Mouse (Mus musculus) heart, embryonic 13.5 days (tissue): Measurements from ENCODE around the gene Ocel1. TPM values are rescaled to one million over a fixed set of nuclear protein-coding genes. Genes with fewer than 3 reads are reported as not detected.
"Not testable (repeated sequence)": the region's sequence is repeated elsewhere in the genome, so short reads cannot be mapped to it uniquely, and the experiment has no call there.

Experiments used
- ATAC-seq: fragments of 200-750 bp; cut with Nextera tagmentation; 2 replicates; pipeline ENCODE4 v1.8.0; 2017; ENCODE audit warnings: moderate TSS enrichment; ENCODE audit not compliant: insufficient number of reproducible peaks, low FRiP score, low TSS enrichment; ENCODE audit errors: extremely low read depth
- H3K27ac ChIP-seq: fragments of 300-500 bp; sonication (generic); replicated peaks from 2 replicates; pipeline ENCODE4 v1.5.1; 2015; ENCODE audit warnings: moderate library complexity, mild to moderate bottlenecking, inconsistent platforms
- H3K27me3 ChIP-seq: fragments of 300-500 bp; sonication (generic); replicated peaks from 2 replicates; pipeline ENCODE4 v1.6.1; 2015; ENCODE audit warnings: mild to moderate bottlenecking, inconsistent platforms
- H3K36me3 ChIP-seq: fragments of 300-500 bp; sonication (generic); 2 replicates; pipeline ENCODE4 v1.6.1; 2015; ENCODE audit warnings: mild to moderate bottlenecking, inconsistent platforms
- H3K4me1 ChIP-seq: fragments of 300-500 bp; sonication (generic); 2 replicates; pipeline ENCODE4 v1.6.1; 2015; ENCODE audit warnings: inconsistent platforms
- H3K4me2 ChIP-seq: fragments of 300-500 bp; sonication (generic); 2 replicates; pipeline ENCODE4 v1.6.1; 2015; ENCODE audit warnings: inconsistent platforms, mild to moderate bottlenecking, moderate library complexity
- H3K4me3 ChIP-seq: fragments of 300-500 bp; sonication (generic); 2 replicates; pipeline ENCODE4 v1.5.1; 2015; ENCODE audit warnings: moderate library complexity, mild to moderate bottlenecking, inconsistent platforms
- H3K9ac ChIP-seq: fragments of 300-500 bp; sonication (generic); 2 replicates; pipeline ENCODE4 v1.6.1; 2015; ENCODE audit warnings: inconsistent platforms, mild to moderate bottlenecking, moderate library complexity
- H3K9me3 ChIP-seq: fragments of 300-500 bp; sonication (generic); 2 replicates; pipeline ENCODE4 v1.6.1; 2016; ENCODE audit warnings: inconsistent platforms
- WGBS: fragments of 180-500 bp; shearing (Covaris S2); methylation state at CpG from one replicate; pipeline ENCODE4 v1.1.7; 2015; ENCODE audit warnings: mixed read lengths; 5-methylcytosine and 5-hydroxymethylcytosine counted together
- polyA plus RNA-seq: library from polyadenylated mRNA; unstranded; fragments of >200 nt; fragmentation: Nextera tagmentation; extraction: Ambion mirVana; gene quantifications from 2 replicates; pipeline ENCODE4 v1.2.1, GENCODE M21; 2015

Ocel1 gene
- 4.3 and 4.4 TPM in 2 replicates for polyA plus RNA-seq

- Histone ChIP-seq H3K9ac (peak within 1 kb of the TSS; percentile 74), H3K27ac (peak within 1 kb of the TSS; percentile 78), H3K4me1 (peaks cover 56% of the 10 kb centered on the region), H3K4me2 (peak within 1 kb of the TSS; percentile 72), H3K9me3 (no peaks in the 10 kb centered on the region), H3K27me3 (no peaks in the 10 kb centered on the region), H3K36me3 (peaks cover 51% of the 10 kb centered on the region), H3K4me3 (peak within 1 kb of the TSS; percentile 66)
- peak; percentile 85 for ATAC-seq
- 1% methylated on average over 68 of the region's 68 CpGs for WGBS
Observed at GRCm38 (mm10) chr8:71371236-71371848, at the start of gene Ocel1. Ocel1 (plus strand) TSS chr8:71371298.

GRCm38 (mm10) chr8:71322939-71323338 is 48.2 kb upstream of the Ocel1 start:
- no peak overlapping the region for H3K4me2 ChIP-seq
- no peak overlapping the region for H3K27ac ChIP-seq
- WGBS = 81% methylated on average over 3 of the region's 3 CpGs
- no peak for ATAC-seq
- no peaks in the 10 kb centered on the region for H3K27me3 ChIP-seq
- no peaks in the 10 kb centered on the region for H3K9me3 ChIP-seq
- H3K4me3 ChIP-seq = no peak overlapping the region
- no peaks in the 10 kb centered on the region for H3K4me1 ChIP-seq
- H3K9ac ChIP-seq = no peak overlapping the region
- peaks cover 83% of the 10 kb centered on the region for H3K36me3 ChIP-seq

DNA sequence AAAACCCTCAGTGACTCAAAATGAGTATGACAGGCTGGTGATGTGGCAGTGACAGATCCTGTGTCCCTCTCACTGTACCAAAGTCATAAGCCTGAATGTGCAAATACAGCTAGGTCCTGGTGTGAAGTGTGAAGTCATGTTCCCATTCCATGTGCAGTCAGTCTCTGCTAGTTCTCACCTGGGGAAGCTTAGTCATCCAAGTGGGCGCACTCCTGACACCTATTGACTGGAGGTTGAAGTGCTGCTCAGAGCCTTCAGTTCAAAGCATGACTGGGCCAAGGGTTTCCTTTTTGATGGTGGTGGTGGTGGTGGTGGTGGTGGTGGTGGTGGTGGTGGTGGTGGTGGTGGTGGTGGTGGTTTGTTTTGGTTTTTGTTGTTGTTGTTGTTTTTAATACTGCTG is 46.2 kb upstream of the Ocel1 start:
- H3K27me3 ChIP-seq = no peaks in the 10 kb centered on the region
- no peak for ATAC-seq
- WGBS = 78% methylated on average over 1 of the region's 1 CpGs
- no peak overlapping the region for H3K9ac ChIP-seq
- peaks cover 90% of the 10 kb centered on the region for H3K36me3 ChIP-seq
- no peak overlapping the region for H3K4me2 ChIP-seq
- H3K9me3 ChIP-seq = no peaks in the 10 kb centered on the region
- H3K4me1 ChIP-seq = no peaks in the 10 kb centered on the region
- no peak overlapping the region for H3K4me3 ChIP-seq
- no peak overlapping the region for H3K27ac ChIP-seq

GRCm38 (mm10) chr8:71337834-71338233 is 33.3 kb upstream of the Ocel1 start:
- not testable (repeated sequence) for H3K4me2 ChIP-seq, H3K9ac ChIP-seq, H3K9me3 ChIP-seq, H3K27ac ChIP-seq, H3K4me1 ChIP-seq, H3K4me3 ChIP-seq, H3K27me3 ChIP-seq, ATAC-seq
- H3K36me3 ChIP-seq = peaks cover 83% of the 10 kb centered on the region
- WGBS = 95% methylated on average over 6 of the region's 6 CpGs

DNA sequence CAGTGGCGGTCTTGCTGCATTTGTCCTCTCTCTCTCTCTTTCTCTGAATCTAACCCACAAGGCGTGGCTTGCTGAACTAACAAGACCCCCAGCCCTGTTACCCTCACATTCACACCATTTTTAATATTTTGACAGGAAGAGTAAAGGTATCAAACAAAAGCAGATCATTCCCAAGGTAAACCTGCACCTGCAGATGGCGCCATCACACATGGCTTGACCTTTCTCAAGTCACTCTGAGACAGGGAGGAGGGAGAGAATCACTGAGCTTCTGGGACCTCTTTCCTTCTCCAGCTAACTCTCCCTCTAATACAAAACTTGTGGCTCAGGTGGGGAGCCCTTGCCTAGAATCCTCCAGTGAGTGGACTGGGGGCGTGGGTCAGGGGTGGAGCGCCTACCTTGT is 30.5 kb upstream of the Ocel1 start:
- Histone ChIP-seq H3K27ac (no peak overlapping the region), H3K4me2 (no peak overlapping the region), H3K4me1 (no peaks in the 10 kb centered on the region), H3K36me3 (peaks cover 92% of the 10 kb centered on the region), H3K4me3 (no peak overlapping the region), H3K9ac (no peak overlapping the region), H3K27me3 (no peaks in the 10 kb centered on the region), H3K9me3 (no peaks in the 10 kb centered on the region)
- 72% methylated on average over 5 of the region's 5 CpGs for WGBS
- no peak for ATAC-seq

- H3K4me1 ChIP-seq = peaks cover 5% of the 10 kb centered on the region; the same call in 1 of the 2 replicates
- WGBS = 82% methylated on average over 1 of the region's 1 CpGs
- no peak overlapping the region for H3K4me2 ChIP-seq
- peaks cover 99% of the 10 kb centered on the region for H3K36me3 ChIP-seq
- no peak overlapping the region for H3K4me3 ChIP-seq
- no peaks in the 10 kb centered on the region for H3K27me3 ChIP-seq
- ATAC-seq = no peak
- no peak overlapping the region for H3K27ac ChIP-seq
- no peaks in the 10 kb centered on the region for H3K9me3 ChIP-seq
- no peak overlapping the region for H3K9ac ChIP-seq
Observed at GRCm38 (mm10) chr8:71346581-71346980, 24.5 kb upstream of the Ocel1 start.

- H3K9me3 ChIP-seq = no peaks in the 10 kb centered on the region
- H3K36me3 ChIP-seq = peaks cover 100% of the 10 kb centered on the region
- H3K27ac ChIP-seq = no peak overlapping the region
- H3K4me3 ChIP-seq = no peak overlapping the region
- no peak for ATAC-seq
- H3K4me1 ChIP-seq = peaks cover 5% of the 10 kb centered on the region; the same call in 1 of the 2 replicates
- WGBS = 48% methylated on average over 3 of the region's 3 CpGs
- no peak overlapping the region for H3K4me2 ChIP-seq
- no peak overlapping the region for H3K9ac ChIP-seq
- no peaks in the 10 kb centered on the region for H3K27me3 ChIP-seq
Observed at GRCm38 (mm10) chr8:71351117-71351516, 20.0 kb upstream of the Ocel1 start.

- ATAC-seq = no peak
- H3K36me3 ChIP-seq = peaks cover 100% of the 10 kb centered on the region
- no peak overlapping the region for H3K4me3 ChIP-seq
- no peak overlapping the region for H3K27ac ChIP-seq
- H3K4me1 ChIP-seq = peaks cover 5% of the 10 kb centered on the region; the same call in 1 of the 2 replicates
- H3K27me3 ChIP-seq = no peaks in the 10 kb centered on the region
- 100% methylated on average over 1 of the region's 1 CpGs for WGBS
- no peaks in the 10 kb centered on the region for H3K9me3 ChIP-seq
- H3K4me2 ChIP-seq = no peak overlapping the region
- no peak overlapping the region for H3K9ac ChIP-seq
Observed at GRCm38 (mm10) chr8:71351520-71351919, 19.6 kb upstream of the Ocel1 start.

DNA sequence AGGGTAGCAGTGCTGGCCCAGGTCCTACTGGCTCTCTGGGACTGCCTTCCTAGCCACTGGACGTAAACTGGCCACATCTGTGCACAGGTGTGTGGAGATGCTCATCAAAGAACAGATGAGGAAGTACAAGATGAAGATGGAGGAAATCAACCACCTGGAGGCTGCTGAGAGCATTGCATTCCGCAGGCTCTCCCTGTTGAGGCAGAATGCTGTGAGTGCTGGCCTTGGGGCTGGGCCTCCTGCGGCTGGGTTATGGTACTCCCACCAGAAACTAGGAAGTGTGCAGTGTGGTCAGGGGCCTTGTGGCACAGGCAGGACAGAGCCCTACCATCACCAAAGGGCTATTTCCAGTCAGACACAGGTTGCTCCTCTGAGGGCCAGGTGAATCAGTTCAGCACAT is 13.1 kb upstream of the Ocel1 start:
- Histone ChIP-seq H3K4me3 (no peak overlapping the region), H3K9me3 (no peaks in the 10 kb centered on the region), H3K4me1 (no peaks in the 10 kb centered on the region), H3K27ac (no peak overlapping the region), H3K9ac (no peak overlapping the region), H3K36me3 (peaks cover 88% of the 10 kb centered on the region), H3K27me3 (no peaks in the 10 kb centered on the region), H3K4me2 (no peak overlapping the region)
- 89% methylated on average over 3 of the region's 3 CpGs for WGBS
- no peak for ATAC-seq

DNA sequence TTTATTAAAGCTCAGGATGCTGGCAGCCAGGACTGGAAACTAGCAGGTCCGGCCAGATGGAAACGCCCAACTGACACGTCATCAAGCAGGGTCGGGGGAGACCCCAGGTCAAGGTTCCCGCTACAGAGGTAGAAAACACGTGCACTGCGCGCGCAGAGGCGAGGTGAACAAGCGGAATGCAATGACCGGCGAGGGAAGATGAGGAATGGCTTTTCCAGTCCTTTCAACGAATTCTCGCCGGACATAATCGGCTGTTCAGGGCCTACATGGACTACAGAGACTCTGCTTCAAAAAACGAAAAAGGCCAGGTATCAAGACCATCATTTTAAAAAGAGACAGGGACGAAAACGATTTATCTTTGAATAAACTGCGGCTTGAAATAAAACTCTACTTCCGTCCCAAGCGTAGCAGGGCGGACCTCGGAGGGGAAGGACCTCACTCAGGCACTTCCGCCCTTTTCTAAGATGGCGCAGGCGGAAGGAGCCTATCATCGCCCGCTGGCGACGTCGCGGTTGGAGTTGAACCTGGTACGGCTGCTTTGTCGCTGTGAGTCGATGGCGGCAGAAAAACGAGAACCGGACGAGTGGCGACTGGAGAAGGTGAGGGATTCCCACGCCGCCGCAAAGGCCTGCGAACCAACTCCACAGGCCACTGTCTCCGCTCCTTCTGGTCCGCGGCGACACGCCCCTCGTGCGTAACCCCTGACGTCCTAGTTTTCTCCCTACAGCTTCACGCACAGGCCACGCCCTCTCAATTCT is 4.1 kb upstream of the Ocel1 start, which contains the start of gene Use1:
Gene Use1 (plus strand): TSS at position 78 of the 758 bp plus-strand sequence.
- WGBS = under 1% methylated on average over 56 of the region's 56 CpGs
- H3K4me3 ChIP-seq = peak within 1 kb of the TSS; percentile 72
- peak within 1 kb of the TSS; percentile 84 for H3K9ac ChIP-seq
- H3K27me3 ChIP-seq = no peaks in the 10 kb centered on the region
- ATAC-seq = peak; percentile 77
- peak within 1 kb of the TSS; percentile 93 for H3K27ac ChIP-seq
- peak within 1 kb of the TSS; percentile 87 for H3K4me2 ChIP-seq
- H3K4me1 ChIP-seq = peaks cover 40% of the 10 kb centered on the region
- H3K36me3 ChIP-seq = peaks cover 19% of the 10 kb centered on the region
- no peaks in the 10 kb centered on the region for H3K9me3 ChIP-seq

GRCm38 (mm10) chr8:71367529-71368176 is 3.4 kb upstream of the Ocel1 start:
- H3K9me3 ChIP-seq = no peaks in the 10 kb centered on the region
- H3K27ac ChIP-seq = peak overlapping the region; percentile 93
- H3K4me1 ChIP-seq = peaks cover 40% of the 10 kb centered on the region
- peaks cover 21% of the 10 kb centered on the region for H3K36me3 ChIP-seq
- 50% methylated on average over 17 of the region's 17 CpGs for WGBS
- peak overlapping the region; percentile 84 for H3K9ac ChIP-seq
- H3K4me2 ChIP-seq = peak overlapping the region; percentile 87
- no peak for ATAC-seq
- no peaks in the 10 kb centered on the region for H3K27me3 ChIP-seq
- peak overlapping the region; percentile 72 for H3K4me3 ChIP-seq
